Mouse (Mus musculus) kidney, adult 9 months (tissue): Measurements from ENCODE around the gene Cd7.

Experiments
- DNase-seq: peaks from one replicate; pipeline ENCODE4 v3.0.0; 2022

Gene Cd7

GRCm38 (mm10) chr11:120990126-120990781, 49.0 kb downstream of the Cd7 start:
- DNase-seq: peak; percentile 61

GRCm38 (mm10) chr11:120989523-120989922, 49.7 kb downstream of the Cd7 start:
- peak; percentile 31 for DNase-seq

- no peak for DNase-seq
Measured at GRCm38 (mm10) chr11:120988410-120988809, 50.8 kb downstream of the Cd7 start.

GRCm38 (mm10) chr11:120987608-120988007, 51.6 kb downstream of the Cd7 start:
- DNase-seq: peak; percentile 31
